Comparison of ENCODE assay signal across 23 mouse cellular contexts in the genomic region with DNA sequence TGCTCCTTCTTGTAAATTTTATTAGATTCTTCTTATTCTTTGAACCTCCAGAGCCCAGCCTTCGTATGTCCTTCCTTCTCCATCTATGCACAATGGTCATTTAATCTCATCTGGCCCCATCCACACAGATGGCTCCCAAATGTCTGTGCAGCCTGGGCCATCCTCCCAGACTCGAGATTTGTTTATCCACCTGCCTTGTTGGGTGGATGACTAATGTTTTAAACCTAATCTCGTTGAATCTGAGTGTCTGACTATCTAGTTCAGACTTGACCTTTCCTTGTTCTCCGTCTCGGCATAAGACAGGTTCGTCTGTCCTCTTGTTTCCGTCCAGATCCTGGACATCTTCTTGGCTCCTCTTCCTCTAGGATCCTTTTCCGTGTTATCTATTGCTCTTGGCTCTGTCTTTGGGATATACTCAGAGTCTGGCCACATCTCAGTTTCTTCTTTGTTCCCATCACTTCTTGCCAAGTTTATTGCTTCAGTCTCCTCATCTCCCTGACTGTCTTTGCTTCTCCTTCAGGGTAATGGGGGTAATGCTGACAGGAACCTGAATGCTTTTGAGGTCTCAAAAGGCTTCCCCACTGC.
DNase-seq lines count a peak whose midpoint lies in the region; ATAC-seq and TF ChIP-seq lines count a peak whose summit lies in the region.
"Had no signal": no experiment of that assay in that cellular context is flagged by ENCODE, and none has a peak within 500 bp of the region (broad histone marks: within the 10 kb centered on the region; RNA-seq: fewer than 3 reads in every experiment).

No protein-coding gene starts in this region.

- TF ChIP-seq POLR2A in myocyte (IDR thresholded peaks at IDR 0.05; ENCODE audit: insufficient read length, low read depth), result no peak

- no peaks in the 10 kb centered on the region for H3K4me1 ChIP-seq in heart, embryonic 10.5 days
- no peaks in the 10 kb centered on the region for H3K4me1 ChIP-seq in neural tube, embryonic 15.5 days
- H3K4me1 ChIP-seq: forebrain, embryonic 10.5 days; hindbrain, embryonic 13.5 days; liver, embryonic 13.5 days; midbrain, embryonic 15.5 days had no signal

- H3ac ChIP-seq in C2C12 (ENCODE audit: control insufficient read depth, insufficient read length, low read depth) (no peak overlapping the region), myocyte (ENCODE audit: control insufficient read depth, insufficient read length) (no peak overlapping the region)

- no peak overlapping the region for H3K9ac ChIP-seq in neural tube, embryonic 15.5 days (replicated peaks)
- H3K9ac ChIP-seq: forebrain, postnatal 0 days; hindbrain, embryonic 13.5 days; liver, embryonic 13.5 days; lung, embryonic 14.5 days; midbrain, embryonic 15.5 days; neural tube, embryonic 13.5 days had no signal

- intact Hi-C loops in gastrocnemius, postnatal 14 days (cut with DNase I; ENCODE audit: low total_unique reads), result no loop called here

- H3K4me3 ChIP-seq in heart, embryonic 10.5 days, result no peak overlapping the region
- H3K4me3 ChIP-seq in C2C12 (ENCODE audit: insufficient read depth, poor library complexity, severe bottlenecking), result no peak overlapping the region
- H3K4me3 ChIP-seq in myocyte, result no peak overlapping the region
- no peak overlapping the region for H3K4me3 ChIP-seq in neural tube, embryonic 15.5 days (replicated peaks)
- H3K4me3 ChIP-seq: forebrain, embryonic 10.5 days; heart, adult 2 months; hindbrain, embryonic 13.5 days; liver, embryonic 13.5 days; midbrain, embryonic 15.5 days; neural tube, embryonic 13.5 days had no signal

- H3K27ac ChIP-seq in heart, embryonic 10.5 days, result no peak overlapping the region
- no peak overlapping the region for H3K27ac ChIP-seq in neural tube, embryonic 15.5 days (replicated peaks)
- H3K27ac ChIP-seq: forebrain, embryonic 10.5 days; heart, adult 2 months; hindbrain, embryonic 13.5 days; liver, embryonic 13.5 days; macrophage; midbrain, embryonic 15.5 days; neural tube, embryonic 13.5 days had no signal

- TF ChIP-seq CTCF in C2C12 (IDR thresholded peaks at IDR 0.05; ENCODE audit: control insufficient read depth, insufficient read depth, insufficient read length), result no peak

- H3K4me2 ChIP-seq in myocyte (ENCODE audit: low read depth), result peak overlapping the region; percentile 23
- no peak overlapping the region for H3K4me2 ChIP-seq in neural tube, embryonic 15.5 days
- H3K4me2 ChIP-seq: hindbrain, embryonic 13.5 days; liver, embryonic 13.5 days; lung, embryonic 14.5 days; midbrain, embryonic 15.5 days; neural tube, embryonic 13.5 days had no signal

- no peaks in the 10 kb centered on the region for H3K9me3 ChIP-seq in heart, embryonic 10.5 days
- H3K9me3 ChIP-seq in neural tube, embryonic 15.5 days (replicated peaks), result no peaks in the 10 kb centered on the region
- H3K9me3 ChIP-seq: forebrain, embryonic 10.5 days; hindbrain, embryonic 13.5 days; liver, embryonic 13.5 days; midbrain, embryonic 15.5 days; neural tube, embryonic 13.5 days had no signal

- no peaks in the 10 kb centered on the region for H3K79me3 ChIP-seq in C2C12 (ENCODE audit: low read depth)

- DNase-seq in gastrocnemius, adult 18-20 months (ENCODE audit: low spot score), result peak; percentile 22
- DNase-seq in gastrocnemius, postnatal 14 days, result no peak
- peak; percentile 55 to 60 for DNase-seq in heart, adult 9 months (ENCODE audit: low spot score in 2 of 2)
- no peak for DNase-seq in heart, embryonic 10.5 days (ENCODE audit: low spot score)
- DNase-seq in layer of hippocampus, adult 11-12 months (ENCODE audit: low spot score), result no peak
- DNase-seq: adrenal gland, postnatal 36 days; cerebellum, adult 9-10 months; forebrain, postnatal 0 days; kidney, adult 9 months; kidney, postnatal 14 days; layer of hippocampus, postnatal 36 days; liver, embryonic 13.5 days; lung, embryonic 14.5 days had no signal

- no peaks in the 10 kb centered on the region for H3K36me3 ChIP-seq in heart, embryonic 10.5 days
- no peaks in the 10 kb centered on the region for H3K36me3 ChIP-seq in C2C12 (ENCODE audit: control insufficient read depth, insufficient read depth)
- H3K36me3 ChIP-seq in myocyte (ENCODE audit: control insufficient read depth, insufficient read depth), result no peaks in the 10 kb centered on the region
- no peaks in the 10 kb centered on the region for H3K36me3 ChIP-seq in neural tube, embryonic 15.5 days
- H3K36me3 ChIP-seq: forebrain, embryonic 10.5 days; hindbrain, embryonic 13.5 days; liver, embryonic 13.5 days; midbrain, embryonic 15.5 days; neural tube, embryonic 13.5 days had no signal

- WGBS in heart, embryonic 10.5 days, result 74% methylated on average over 8 of the region's 8 CpGs
- 79% methylated on average over 8 of the region's 8 CpGs for WGBS in neural tube, embryonic 15.5 days

- no peaks in the 10 kb centered on the region for H3K27me3 ChIP-seq in heart, embryonic 10.5 days (ENCODE audit: insufficient read depth, poor library complexity, severe bottlenecking)
- H3K27me3 ChIP-seq in C2C12 (ENCODE audit: control insufficient read depth, insufficient read depth, insufficient read length) (no peaks in the 10 kb centered on the region), myocyte (ENCODE audit: control insufficient read depth, insufficient read depth, insufficient read length) (no peaks in the 10 kb centered on the region)
- no peaks in the 10 kb centered on the region for H3K27me3 ChIP-seq in neural tube, embryonic 15.5 days (replicated peaks)
- H3K27me3 ChIP-seq: hindbrain, embryonic 13.5 days; liver, embryonic 13.5 days; midbrain, embryonic 15.5 days; neural tube, embryonic 13.5 days had no signal

- ATAC-seq in neural tube, embryonic 15.5 days (ENCODE audit: low FRiP score), result no peak
- ATAC-seq: CD4-positive, CD25-positive, alpha-beta regulatory T cell, adult 4 months; forebrain, postnatal 0 days; midbrain, embryonic 15.5 days had no signal

- no peaks in the 10 kb centered on the region for H3K79me2 ChIP-seq in C2C12 (ENCODE audit: control insufficient read depth, insufficient read depth)
- H3K79me2 ChIP-seq in myocyte (ENCODE audit: control insufficient read depth, insufficient read depth), result no peaks in the 10 kb centered on the region

TF ChIP-seq in C2C12, 6 proteins besides CTCF, POLR2A, EP300 and RAD21:
- no peak for TF ChIP-seq MYOG (IDR thresholded peaks at IDR 0.05; ENCODE audit: control insufficient read depth, extremely low read depth, insufficient read length)
- no peak for TF ChIP-seq USF1 (IDR thresholded peaks at IDR 0.05; ENCODE audit: low read depth)
- TF ChIP-seq MAX (IDR thresholded peaks at IDR 0.05), result no peak
- TF ChIP-seq FOSL1 (IDR thresholded peaks at IDR 0.05; ENCODE audit: insufficient read depth, low read length, poor library complexity, severe bottlenecking), result no peak
- TF ChIP-seq MYOD1 (IDR thresholded peaks at IDR 0.05; ENCODE audit: control insufficient read depth, insufficient read length, low read depth), result peak; percentile 77

TF ChIP-seq in myocyte, 11 proteins besides CTCF, POLR2A, EP300 and RAD21:
- TF ChIP-seq MYOG (IDR thresholded peaks at IDR 0.05; ENCODE audit: control insufficient read depth in 1 of 3, insufficient read depth in 1 of 3, insufficient read length in 2 of 3, low read depth in 2 of 3), result peak in 1 of 3 experiments; percentile 33
- TF ChIP-seq MYOD1 (IDR thresholded peaks at IDR 0.05; ENCODE audit: control insufficient read depth in 1 of 3, insufficient read length in 2 of 3, low read depth in 2 of 3), result peak in 2 of 3 experiments; percentile 48 to 59
- TF ChIP-seq TCF3 (IDR thresholded peaks at IDR 0.05; ENCODE audit: insufficient read length, low read depth), result no peak
TF ChIP-seq in myocyte: peak in this region for 2.

Comparison
In these comparisons a context has a peak if more than half of its experiments do, and no peak if none do; other contexts are left out.
1. DNase-seq: peak in gastrocnemius, adult 18-20 months (single experiment) and heart, adult 9 months (2 of 2); none in gastrocnemius, postnatal 14 days (single experiment), heart, embryonic 10.5 days (single experiment) and layer of hippocampus, adult 11-12 months (single experiment).